In genomic region chr2:167897896-167898295, GRCm38 (mm10) we compare ENCODE assay signal across 17 mouse cellular contexts.
"Had no signal": no experiment of that assay in that cellular context is flagged by ENCODE, and none has a peak within 500 bp of the region (broad histone marks: within the 10 kb centered on the region; RNA-seq: fewer than 3 reads in every experiment).

No protein-coding gene starts in this region.

- H3K4me1 ChIP-seq: midbrain, embryonic 15.5 days had no signal

- H3K27ac ChIP-seq: hindbrain, embryonic 15.5 days; kidney, postnatal 0 days; left cerebral cortex, adult 2 months; limb, embryonic 10.5 days; liver, embryonic 15.5 days; midbrain, embryonic 15.5 days; neural tube, embryonic 13.5 days had no signal

- H3K4me3 ChIP-seq: hindbrain, embryonic 15.5 days; left cerebral cortex, adult 2 months; limb, embryonic 10.5 days; liver, embryonic 15.5 days; midbrain, embryonic 15.5 days; neural tube, embryonic 13.5 days had no signal

- H3K9me3 ChIP-seq: hindbrain, embryonic 15.5 days; limb, embryonic 10.5 days; liver, embryonic 15.5 days; midbrain, embryonic 15.5 days; neural tube, embryonic 13.5 days had no signal

- H3K4me2 ChIP-seq: hindbrain, embryonic 15.5 days; liver, embryonic 11.5 days; liver, embryonic 15.5 days; midbrain, embryonic 15.5 days; neural tube, embryonic 13.5 days had no signal

- H3K9ac ChIP-seq: hindbrain, embryonic 15.5 days; liver, embryonic 15.5 days; midbrain, embryonic 15.5 days; neural tube, embryonic 13.5 days had no signal

- DNase-seq: kidney, adult 8-10 months; lung, adult 2 months; lung, postnatal 36 days; retina, postnatal 1 day; thymus, adult 18-20 months; thymus, postnatal 14 days had no signal

- H3K36me3 ChIP-seq: hindbrain, embryonic 15.5 days; limb, embryonic 10.5 days; liver, embryonic 15.5 days; midbrain, embryonic 15.5 days; neural tube, embryonic 13.5 days had no signal

- ATAC-seq: inflammation-experienced regulatory T-cells, adult 6 months; intestine, postnatal 0 days; lung, postnatal 0 days; midbrain, embryonic 15.5 days had no signal
